Mouse (Mus musculus) cerebellum, adult 2 months (tissue): ENCODE results near the gene Skint5.

ENCODE experiments used
- CTCF ChIP-seq: fragments of 200-500 bp; IDR thresholded peaks from 2 replicates; pipeline ENCODE4 v1.5.1; 2011; ENCODE audit warnings: low read depth, mild to moderate bottlenecking, control low read depth, low read length, moderate library complexity, borderline replicate concordance; ENCODE audit not compliant: insufficient read depth
- POLR2A ChIP-seq: fragments of 200-500 bp; IDR thresholded peaks from 2 replicates; pipeline ENCODE4 v1.6.1; 2011; ENCODE audit warnings: low read length, control low read depth, borderline replicate concordance; ENCODE audit not compliant: insufficient read depth

DNA sequence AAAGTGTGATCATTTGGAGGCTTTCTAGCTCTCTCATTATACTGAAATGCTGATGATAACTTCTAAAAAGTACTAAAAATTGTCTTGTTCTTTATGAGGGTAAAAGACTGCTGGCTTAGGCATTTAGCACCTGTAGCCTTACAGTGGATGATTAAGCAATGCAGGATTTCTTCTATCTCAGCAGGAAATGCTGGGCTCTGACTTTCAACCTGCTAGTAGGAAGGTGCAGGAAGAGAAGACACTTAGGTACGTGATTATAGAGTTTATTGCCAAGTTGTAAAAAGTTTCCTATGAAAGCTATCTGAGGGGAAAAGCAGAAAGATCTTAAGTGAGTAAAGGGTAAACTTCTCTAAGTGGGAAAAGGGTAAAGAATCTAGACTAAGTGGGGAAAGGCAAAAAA is 235.6 kb downstream of the Skint5 start:
- TF ChIP-seq POLR2A, result no peak
- no peak for TF ChIP-seq CTCF
